Mouse (Mus musculus): ENCODE results near the gene Tmem245. TPM values are rescaled to one million over a fixed set of nuclear protein-coding genes. Genes with fewer than 3 reads are reported as not detected.
"Not testable (repeated sequence)": the region's sequence is repeated elsewhere in the genome, so short reads cannot be mapped to it uniquely, and the experiment has no call there.

Gene Tmem245
- polyA plus RNA-seq, 1 experiment from 2014 or later, result 9.9 TPM

DNA sequence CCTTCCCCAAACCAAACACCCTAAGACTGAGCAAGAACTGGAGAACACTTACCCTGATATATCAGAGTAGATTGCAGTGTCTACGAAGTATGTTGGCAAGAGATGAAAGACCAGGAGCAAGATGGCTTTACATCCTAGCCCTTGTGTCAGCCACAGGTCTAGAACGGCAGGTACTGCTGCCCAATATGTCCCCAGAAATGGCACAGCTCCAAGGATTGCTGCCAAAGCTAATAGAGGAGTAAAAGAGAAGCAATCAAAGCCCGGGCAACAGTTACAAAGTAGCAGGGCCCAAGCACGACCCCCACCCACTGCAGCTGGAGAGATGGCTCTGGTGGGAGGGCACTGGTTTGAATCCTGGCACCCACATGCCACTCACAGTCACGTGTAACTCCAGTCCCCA is 58.8 kb downstream of the Tmem245 start:
- Histone ChIP-seq H3K27me3 (replicated peaks) (no peaks in the 10 kb centered on the region), H3K9ac (no peak overlapping the region), H3K4me2 (replicated peaks) (no peak overlapping the region), H3K9me3 (no peaks in the 10 kb centered on the region), H3K27ac (no peak overlapping the region), H3K4me3 (replicated peaks) (no peak overlapping the region), H3K36me3 (peaks cover 6% of the 10 kb centered on the region; the same call in 1 of the 2 replicates), H3K4me1 (replicated peaks) (no peaks in the 10 kb centered on the region)
- no peak for ATAC-seq
- 92% methylated on average over 5 of the region's 5 CpGs for WGBS

DNA sequence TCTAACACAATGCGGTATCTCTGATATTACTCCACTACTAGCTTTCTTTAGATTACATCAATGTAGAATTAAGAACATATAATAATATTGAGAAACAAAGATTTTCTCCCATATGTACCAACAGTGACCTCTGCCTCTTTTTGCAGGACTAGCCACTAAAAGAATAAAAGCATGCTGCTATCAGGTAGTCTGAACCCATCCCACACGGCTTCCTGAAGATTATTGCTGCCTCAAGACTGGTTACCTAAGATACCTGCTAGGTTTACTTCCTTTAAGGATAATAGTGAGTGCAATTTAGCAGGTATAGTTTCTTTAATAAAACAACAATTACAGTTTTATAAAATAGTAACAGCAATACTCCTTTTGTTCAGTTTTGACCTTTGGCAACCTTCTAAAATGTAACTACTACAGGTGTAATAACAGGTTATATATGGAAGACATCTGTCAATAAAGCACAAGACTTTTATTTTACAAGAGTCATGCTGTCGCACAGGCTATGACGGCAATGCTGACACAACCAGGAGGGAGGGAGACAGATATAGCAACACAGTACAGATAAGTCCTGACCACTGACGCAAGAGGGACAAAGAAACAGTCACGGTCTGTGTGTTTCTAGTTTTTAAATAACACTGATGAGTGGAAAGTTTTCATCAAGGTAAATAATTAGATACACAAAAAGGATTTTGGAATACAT is 60.8 kb downstream of the Tmem245 start:
- no peak overlapping the region for H3K27ac ChIP-seq
- peak; percentile 81 for ATAC-seq
- H3K36me3 ChIP-seq, result peaks cover 10% of the 10 kb centered on the region; the same call in 1 of the 2 replicates
- no peaks in the 10 kb centered on the region for H3K9me3 ChIP-seq
- 71% methylated on average over 6 of the region's 6 CpGs for WGBS
- no peaks in the 10 kb centered on the region for H3K27me3 ChIP-seq (replicated peaks)
- H3K4me1 ChIP-seq (replicated peaks), result no peaks in the 10 kb centered on the region
- H3K4me2 ChIP-seq (replicated peaks), result no peak overlapping the region
- no peak overlapping the region for H3K4me3 ChIP-seq (replicated peaks)
- no peak overlapping the region for H3K9ac ChIP-seq

DNA sequence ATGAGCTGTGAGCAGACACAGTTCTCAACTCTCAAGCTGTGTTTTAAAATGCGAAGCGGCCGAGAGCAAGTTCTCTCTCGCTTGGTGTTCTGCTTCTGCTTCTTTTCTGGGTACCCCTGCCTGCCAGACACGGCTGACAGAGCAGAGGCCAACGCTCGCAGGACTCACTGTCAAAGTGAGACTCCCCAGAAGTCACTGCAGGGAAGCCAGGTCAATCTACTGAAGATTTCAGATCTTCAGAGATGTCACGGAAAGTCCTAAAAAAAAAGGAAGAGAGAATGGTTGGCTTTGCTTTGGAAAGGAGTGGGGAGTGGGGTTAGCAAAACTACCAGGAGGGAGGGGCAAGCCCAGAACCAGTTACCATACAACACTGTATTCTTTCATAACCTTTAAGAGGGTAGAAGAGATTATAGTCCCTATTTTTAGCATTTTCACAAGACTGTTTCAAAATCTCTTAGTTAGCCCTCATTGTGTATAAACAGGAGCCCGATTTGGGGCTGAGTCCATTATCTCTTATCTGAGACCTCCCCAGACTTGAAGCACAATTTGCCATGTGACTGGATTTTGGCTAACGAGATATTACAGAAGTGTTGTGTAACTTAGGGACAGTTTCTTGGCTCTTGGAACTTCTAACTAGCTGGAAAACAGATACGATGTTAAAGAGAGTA is 67.1 kb downstream of the Tmem245 start:
- Histone ChIP-seq H3K4me3 (replicated peaks) (no peak overlapping the region), H3K27me3 (replicated peaks) (no peaks in the 10 kb centered on the region), H3K9ac (no peak overlapping the region), H3K4me2 (replicated peaks) (no peak overlapping the region), H3K9me3 (no peaks in the 10 kb centered on the region), H3K27ac (no peak overlapping the region), H3K4me1 (replicated peaks) (no peaks in the 10 kb centered on the region), H3K36me3 (0 out of 2 replicates have a peak, but pooled peaks cover 8% of the 10 kb centered on the region)
- 70% methylated on average over 11 of the region's 11 CpGs for WGBS
- ATAC-seq, result no peak

DNA sequence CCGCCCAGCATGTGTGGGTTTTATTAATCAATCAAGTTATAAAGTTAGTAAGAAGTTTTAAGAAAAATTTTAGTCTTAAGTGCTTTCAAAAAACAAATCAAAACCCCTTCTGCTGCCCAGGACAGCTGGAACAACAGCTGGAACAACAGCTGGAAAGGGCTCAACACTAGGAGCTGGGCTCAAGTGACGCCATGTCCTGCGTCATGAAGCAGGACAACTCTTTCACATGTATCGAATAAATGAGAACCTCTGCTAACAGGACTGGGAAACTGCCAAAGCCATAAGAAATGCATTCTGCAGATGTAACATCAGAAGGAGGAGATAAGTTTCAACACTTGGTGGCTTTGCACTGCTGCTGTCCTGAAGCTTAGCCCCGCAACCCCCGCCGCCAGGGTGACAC is 68.3 kb downstream of the Tmem245 start:
- H3K4me1 ChIP-seq (replicated peaks), result no peaks in the 10 kb centered on the region
- no peaks in the 10 kb centered on the region for H3K9me3 ChIP-seq
- no peak overlapping the region for H3K4me3 ChIP-seq (replicated peaks)
- no peak overlapping the region for H3K4me2 ChIP-seq (replicated peaks)
- no peaks in the 10 kb centered on the region for H3K27me3 ChIP-seq (replicated peaks)
- 90% methylated on average over 7 of the region's 7 CpGs for WGBS
- no peak overlapping the region for H3K9ac ChIP-seq
- no peak overlapping the region for H3K27ac ChIP-seq
- peaks cover 14% of the 10 kb centered on the region; the same call in 1 of the 2 replicates for H3K36me3 ChIP-seq
- ATAC-seq, result no peak

DNA sequence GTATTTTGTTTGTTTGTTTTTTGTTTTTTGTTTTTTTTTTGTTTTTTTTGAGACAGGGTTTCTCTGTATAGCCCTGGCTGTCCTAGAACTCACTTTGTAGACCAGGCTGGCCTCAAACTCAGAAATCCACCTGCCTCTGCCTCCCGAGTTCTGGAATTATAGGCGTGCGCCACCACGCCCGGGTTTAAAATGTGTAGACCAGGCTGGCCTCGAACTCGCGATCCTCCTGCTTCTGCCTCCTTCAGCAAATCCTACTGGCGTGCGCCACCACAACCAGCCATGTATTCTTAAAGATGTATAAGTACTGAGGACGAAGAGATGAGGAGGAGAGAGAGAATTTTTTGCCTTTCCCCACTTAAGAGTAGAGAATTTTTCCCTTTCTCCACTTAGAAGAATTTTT is 76.7 kb downstream of the Tmem245 start:
- not testable (repeated sequence) for ATAC-seq; H3K4me2 ChIP-seq (replicated peaks); H3K4me3 ChIP-seq (replicated peaks); H3K27ac ChIP-seq; H3K4me1 ChIP-seq (replicated peaks); H3K36me3 ChIP-seq; H3K9ac ChIP-seq; H3K27me3 ChIP-seq (replicated peaks); H3K9me3 ChIP-seq
- WGBS, result 95% methylated on average over 11 of the region's 11 CpGs

DNA sequence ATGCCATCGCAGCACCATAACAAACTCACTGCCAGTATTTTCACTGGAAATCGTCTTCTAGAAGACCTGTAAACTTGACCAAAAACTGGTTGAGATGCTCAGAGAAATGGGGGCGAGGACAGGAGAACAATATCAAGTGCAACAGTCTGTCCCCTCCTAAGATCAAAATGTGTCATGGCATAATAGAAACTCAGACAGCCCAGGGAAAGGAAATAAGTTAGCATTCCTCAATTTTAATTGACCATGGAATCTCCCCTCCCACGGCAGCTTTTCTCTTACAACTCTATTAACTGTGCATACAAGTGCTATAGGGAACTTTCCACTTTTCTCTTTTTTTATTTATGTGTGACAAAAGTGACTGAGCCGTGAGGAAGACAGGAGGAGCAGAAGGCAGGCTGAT is 79.5 kb downstream of the Tmem245 start:
- Histone ChIP-seq H3K27me3 (replicated peaks) (no peaks in the 10 kb centered on the region), H3K36me3 (no peaks in the 10 kb centered on the region), H3K4me1 (replicated peaks) (0 out of 2 replicates have a peak, but pooled peaks cover 5% of the 10 kb centered on the region), H3K4me2 (replicated peaks) (no peak overlapping the region), H3K9ac (no peak overlapping the region), H3K27ac (no peak overlapping the region), H3K9me3 (no peaks in the 10 kb centered on the region), H3K4me3 (replicated peaks) (no peak overlapping the region)
- no peak for ATAC-seq
- 84% methylated on average over 5 of the region's 5 CpGs for WGBS

DNA sequence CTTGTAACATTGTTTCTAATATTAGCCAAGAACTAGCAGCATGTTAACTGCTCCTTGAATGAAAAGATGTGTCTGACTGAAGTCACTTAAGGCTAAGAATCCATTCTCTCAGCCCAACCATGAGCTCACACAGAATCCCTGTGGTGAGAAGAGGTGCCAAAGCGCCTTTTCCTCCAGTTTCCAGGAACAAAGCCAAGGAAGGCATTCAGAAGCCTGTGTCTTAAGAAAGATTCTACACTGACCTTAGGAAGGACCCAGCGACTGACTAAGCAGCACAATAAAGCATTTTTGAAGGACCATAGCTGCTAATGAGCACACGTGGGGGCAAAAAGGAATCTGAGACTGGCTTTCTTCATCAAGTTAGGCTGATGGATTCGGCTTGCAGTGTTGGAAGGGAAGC is 81.3 kb downstream of the Tmem245 start:
- Histone ChIP-seq H3K4me2 (replicated peaks) (no peak overlapping the region), H3K36me3 (no peaks in the 10 kb centered on the region), H3K9me3 (no peaks in the 10 kb centered on the region), H3K4me3 (replicated peaks) (no peak overlapping the region), H3K27me3 (replicated peaks) (no peaks in the 10 kb centered on the region), H3K4me1 (replicated peaks) (0 out of 2 replicates have a peak, but pooled peaks cover 5% of the 10 kb centered on the region), H3K9ac (no peak overlapping the region), H3K27ac (no peak overlapping the region)
- 59% methylated on average over 4 of the region's 4 CpGs for WGBS
- no peak for ATAC-seq

DNA sequence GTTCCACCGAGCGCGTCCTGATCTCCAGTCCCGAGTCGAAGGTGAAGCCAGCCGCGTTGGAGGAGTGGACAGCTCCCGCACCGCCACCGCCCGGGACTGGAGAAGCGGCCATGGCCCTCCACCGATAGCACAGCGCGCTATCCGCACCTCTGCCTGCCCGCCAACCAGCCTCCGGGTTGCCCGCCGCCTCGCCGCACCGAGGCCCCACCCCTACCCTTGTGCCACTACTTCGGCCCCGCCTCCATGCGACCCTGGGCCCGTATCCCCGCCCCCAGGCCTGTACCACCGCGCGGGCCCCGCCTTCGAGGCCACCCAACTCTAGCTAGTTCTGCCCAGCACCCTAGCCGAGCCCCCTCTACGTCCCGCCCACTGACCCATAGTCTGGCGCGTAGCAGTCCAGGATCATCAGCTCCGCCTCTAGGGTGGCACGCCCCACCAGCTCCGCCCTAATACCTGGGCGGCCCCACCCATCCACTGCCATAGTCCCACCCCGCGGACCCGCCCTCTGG is 82.2 kb downstream of the Tmem245 start, which contains the start of gene Ctnnal1:
Ctnnal1 (minus strand) TSS at position 186 of the 509 bp plus-strand sequence.
- Histone ChIP-seq H3K9ac (peak within 1 kb of the TSS; percentile 79), H3K4me3 (replicated peaks) (peak within 1 kb of the TSS; percentile 79), H3K27ac (peak within 1 kb of the TSS; percentile 80), H3K4me1 (replicated peaks) (0 out of 2 replicates have a peak, but pooled peaks cover 5% of the 10 kb centered on the region), H3K27me3 (replicated peaks) (no peaks in the 10 kb centered on the region), H3K36me3 (no peaks in the 10 kb centered on the region), H3K9me3 (no peaks in the 10 kb centered on the region), H3K4me2 (replicated peaks) (peak within 1 kb of the TSS; percentile 96)
- ATAC-seq, result peak; percentile 98
- under 1% methylated on average over 45 of the region's 45 CpGs for WGBS

DNA sequence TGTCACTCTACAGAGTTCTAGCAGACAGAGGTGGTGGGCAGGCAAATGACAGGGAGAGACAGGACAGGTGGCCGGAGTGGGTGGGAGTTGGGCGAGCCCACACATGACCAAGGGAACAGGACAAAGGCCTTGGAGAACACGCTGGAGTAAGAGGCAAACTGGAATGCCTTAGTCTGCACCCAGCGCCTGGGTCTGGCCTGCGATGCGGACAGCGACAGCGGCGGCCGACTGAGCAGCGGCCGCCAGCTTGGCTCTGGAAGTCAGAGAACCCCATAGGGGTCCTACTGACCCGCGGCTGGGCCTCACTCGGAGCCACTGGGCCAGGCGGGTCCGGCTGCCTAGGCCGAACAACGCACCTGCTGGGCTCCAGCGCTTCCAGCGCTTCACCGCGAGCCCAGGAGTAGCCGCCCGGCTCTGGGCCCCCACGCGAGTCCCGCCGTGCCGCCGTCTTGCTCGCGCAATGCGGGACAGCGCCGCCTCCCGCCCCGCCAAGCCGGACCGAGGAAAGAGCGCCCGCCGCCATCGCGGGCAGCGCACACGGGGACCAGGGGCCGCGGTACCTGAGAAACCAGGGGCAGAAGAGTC is 82.7 kb downstream of the Tmem245 start:
- peak overlapping the region; percentile 96 for H3K4me2 ChIP-seq (replicated peaks)
- under 1% methylated on average over 49 of the region's 49 CpGs for WGBS
- H3K9me3 ChIP-seq, result no peaks in the 10 kb centered on the region
- H3K27me3 ChIP-seq (replicated peaks), result no peaks in the 10 kb centered on the region
- no peaks in the 10 kb centered on the region for H3K36me3 ChIP-seq
- ATAC-seq, result peak; percentile 67
- H3K27ac ChIP-seq, result peak overlapping the region; percentile 80
- H3K9ac ChIP-seq, result peak overlapping the region; percentile 79
- 0 out of 2 replicates have a peak, but pooled peaks cover 5% of the 10 kb centered on the region for H3K4me1 ChIP-seq (replicated peaks)
- H3K4me3 ChIP-seq (replicated peaks), result peak overlapping the region; percentile 79

DNA sequence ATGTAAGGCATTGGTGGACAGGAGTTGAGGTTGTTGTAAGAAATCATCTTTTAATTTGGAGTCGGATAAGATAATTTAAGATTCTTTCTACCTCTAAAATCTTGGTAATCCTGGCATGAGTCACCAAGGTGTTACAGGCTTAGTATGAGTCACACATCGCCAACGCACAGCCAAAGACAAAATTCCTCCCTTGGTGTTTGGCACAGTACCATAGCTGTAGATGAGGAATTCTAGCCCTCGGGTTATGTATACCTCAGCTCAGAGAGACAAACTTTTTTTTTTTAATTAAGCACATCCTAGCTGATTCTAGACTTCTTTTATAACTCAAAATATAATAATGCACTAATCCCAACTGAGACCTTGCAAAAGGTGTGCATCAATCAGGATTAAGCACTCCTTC is 83.2 kb downstream of the Tmem245 start:
- no peak overlapping the region for H3K27ac ChIP-seq
- H3K4me1 ChIP-seq (replicated peaks), result 0 out of 2 replicates have a peak, but pooled peaks cover 5% of the 10 kb centered on the region
- H3K36me3 ChIP-seq, result no peaks in the 10 kb centered on the region
- H3K4me2 ChIP-seq (replicated peaks), result peak overlapping the region; percentile 96
- peak overlapping the region; percentile 79 for H3K9ac ChIP-seq
- WGBS, result 33% methylated on average over 4 of the region's 4 CpGs
- no peaks in the 10 kb centered on the region for H3K27me3 ChIP-seq (replicated peaks)
- H3K9me3 ChIP-seq, result no peaks in the 10 kb centered on the region
- ATAC-seq, result no peak
- H3K4me3 ChIP-seq (replicated peaks), result peak overlapping the region; percentile 79

DNA sequence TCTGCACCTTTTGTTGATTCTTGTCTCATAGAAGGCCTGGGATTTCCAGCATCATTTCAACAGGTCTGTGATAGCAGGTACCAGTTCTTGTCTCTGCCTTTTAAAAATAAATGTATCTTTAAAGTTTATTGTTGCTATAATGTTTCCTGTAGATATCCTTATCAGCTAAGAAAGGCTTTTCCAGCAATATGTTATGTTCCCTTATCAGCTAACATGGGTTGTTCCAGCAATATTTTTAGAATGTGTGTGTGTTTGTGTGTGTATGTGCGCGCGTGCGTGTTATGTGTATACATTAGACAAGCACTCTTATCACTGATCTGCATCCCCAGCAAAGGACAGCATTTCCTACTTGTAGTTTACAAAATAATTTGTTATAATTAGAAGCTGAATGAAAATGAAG is 85.7 kb downstream of the Tmem245 start:
- Histone ChIP-seq H3K27ac (no peak overlapping the region), H3K9ac (no peak overlapping the region), H3K9me3 (no peaks in the 10 kb centered on the region), H3K4me2 (replicated peaks) (no peak overlapping the region), H3K27me3 (replicated peaks) (no peaks in the 10 kb centered on the region), H3K4me1 (replicated peaks) (0 out of 2 replicates have a peak, but pooled peaks cover 5% of the 10 kb centered on the region), H3K36me3 (no peaks in the 10 kb centered on the region), H3K4me3 (replicated peaks) (no peak overlapping the region)
- WGBS, result 86% methylated on average over 4 of the region's 4 CpGs
- ATAC-seq, result no peak

DNA sequence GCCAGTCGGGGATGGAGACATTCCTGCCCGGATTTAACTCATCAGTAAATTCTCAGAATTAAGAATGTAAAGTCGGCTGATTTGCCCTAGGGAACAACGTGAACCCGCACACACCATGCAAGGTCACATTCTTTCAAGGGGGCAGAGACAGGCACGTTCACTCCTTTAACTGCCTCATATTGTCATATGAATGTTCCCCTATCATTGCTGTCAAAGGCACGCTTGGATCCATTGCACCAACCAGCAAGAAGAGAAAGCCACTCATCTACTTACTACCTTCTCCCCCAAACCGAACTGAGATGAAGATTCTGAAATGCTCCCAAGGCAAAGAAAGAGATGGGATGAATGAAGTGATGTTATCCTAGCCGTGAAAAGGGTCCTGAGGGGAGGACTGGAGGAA is 88.5 kb downstream of the Tmem245 start:
- no peak overlapping the region for H3K4me2 ChIP-seq (replicated peaks)
- ATAC-seq, result no peak
- no peaks in the 10 kb centered on the region for H3K27me3 ChIP-seq (replicated peaks)
- 71% methylated on average over 9 of the region's 9 CpGs for WGBS
- H3K36me3 ChIP-seq, result no peaks in the 10 kb centered on the region
- H3K9me3 ChIP-seq, result no peaks in the 10 kb centered on the region
- H3K9ac ChIP-seq, result no peak overlapping the region
- H3K27ac ChIP-seq, result no peak overlapping the region
- H3K4me3 ChIP-seq (replicated peaks), result no peak overlapping the region
- H3K4me1 ChIP-seq (replicated peaks), result 0 out of 2 replicates have a peak, but pooled peaks cover 2% of the 10 kb centered on the region

Data from intestine, embryonic 15.5 days (tissue).